Mouse (Mus musculus) G1E (cell line): ENCODE results near the gene Slc25a30. TPM values are rescaled to one million over a fixed set of nuclear protein-coding genes. Genes with fewer than 3 reads are reported as not detected.

Source experiments
- ATAC-seq: 2 replicates; pipeline ENCODE4 v1.8.0; 2016; ENCODE audit warnings: mild to moderate bottlenecking; ENCODE audit not compliant: insufficient number of reproducible peaks, poor library complexity, low FRiP score, severe bottlenecking; ENCODE audit errors: extremely low read depth
- DNase-seq: peaks from one replicate; pipeline ENCODE4 v3.0.0; 2012; ENCODE audit warnings: low spot score
- H3K27me3 ChIP-seq: 2 replicates; pipeline ENCODE4 v1.6.1; 2012; ENCODE audit warnings: mild to moderate bottlenecking, low read length, inconsistent platforms; ENCODE audit not compliant: insufficient read depth
- H3K36me3 ChIP-seq: replicated peaks from 2 replicates; pipeline ENCODE3; 2012; ENCODE audit warnings: mild to moderate bottlenecking, inconsistent platforms
- H3K4me1 ChIP-seq: 2 replicates; pipeline ENCODE4 v1.6.1; 2012; ENCODE audit warnings: low read depth, low read length, inconsistent platforms, mixed read lengths; ENCODE audit not compliant: insufficient read depth
- H3K4me3 ChIP-seq: 2 replicates; pipeline ENCODE4 v1.5.1; 2012; ENCODE audit warnings: low read depth, mild to moderate bottlenecking, inconsistent platforms, low read length, moderate library complexity, mixed read lengths
- H3K9me3 ChIP-seq: replicated peaks from 2 replicates; pipeline ENCODE4 v1.6.1; 2012; ENCODE audit warnings: inconsistent platforms
- CTCF ChIP-seq: IDR thresholded peaks from 2 replicates; pipeline ENCODE4 v1.5.1; 2012; ENCODE audit warnings: low read depth, low read length, inconsistent platforms, mixed read lengths
- GATA1 ChIP-seq: IDR thresholded peaks from 2 replicates; pipeline ENCODE4 v1.6.1; 2012; ENCODE audit warnings: borderline replicate concordance, low read length, inconsistent platforms, mixed read lengths
- GATA2 ChIP-seq: IDR thresholded peaks from 2 replicates; pipeline ENCODE4 v1.6.1; 2012; ENCODE audit warnings: low read depth, low read length, inconsistent platforms, borderline replicate concordance
- POLR2AphosphoS5 ChIP-seq: IDR thresholded peaks from 2 replicates; pipeline ENCODE4 v1.6.1; 2012; ENCODE audit warnings: low read depth, low read length, inconsistent platforms; ENCODE audit not compliant: insufficient replicate concordance
- TAL1 ChIP-seq: conservative IDR thresholded peaks from 2 replicates; pipeline ENCODE4 v1.6.1; 2012; ENCODE audit warnings: low read depth, low read length, inconsistent platforms, mixed read lengths
- polyA plus RNA-seq: library from polyadenylated mRNA; stranded (reverse); fragments of >175 nt; gene quantifications from 2 replicates; pipeline ENCODE4 v1.2.3, GENCODE M21; 2012
- total RNA-seq, 2 experiments: library from RNA; stranded (forward) in 1 of 2; stranded (reverse) in 1 of 2; fragments of 200-1000 nt in 1 of 2; fragments of >200 nt in 1 of 2; fragmentation: Nextera tagmentation in 1 of 2; gene quantifications; 2 replicates each; pipeline ENCODE4 v1.2.3; 2014 to 2017

The Slc25a30 gene
- total and polyA plus RNA-seq, 3 experiments = 20.5 to 54.7 (median 33.9) TPM

- no peak for ATAC-seq
- DNase-seq = no peak
- Histone ChIP-seq H3K4me1 (no peaks in the 10 kb centered on the region), H3K4me3 (no peak overlapping the region), H3K9me3 (no peaks in the 10 kb centered on the region), H3K27me3 (no peaks in the 10 kb centered on the region), H3K36me3 (peaks cover 94% of the 10 kb centered on the region)
- TF ChIP-seq GATA1 = no peak
- no peak for TF ChIP-seq POLR2AphosphoS5
- TF ChIP-seq TAL1 = no peak
- no peak for TF ChIP-seq CTCF
- no peak for TF ChIP-seq GATA2
Measured at GRCm38 (mm10) chr14:75713661-75714060, 73.2 kb downstream of the Slc25a30 start.

- Histone ChIP-seq H3K36me3 (peaks cover 94% of the 10 kb centered on the region), H3K9me3 (no peaks in the 10 kb centered on the region), H3K4me1 (no peaks in the 10 kb centered on the region), H3K4me3 (no peak overlapping the region), H3K27me3 (no peaks in the 10 kb centered on the region)
- TF ChIP-seq GATA1 (no peak), GATA2 (no peak), TAL1 (no peak), CTCF (no peak), POLR2AphosphoS5 (no peak)
- ATAC-seq (no peak), DNase-seq (no peak)
Measured at GRCm38 (mm10) chr14:75712687-75713086, 74.2 kb downstream of the Slc25a30 start.

- no peak for DNase-seq
- H3K36me3 ChIP-seq = peaks cover 93% of the 10 kb centered on the region
- H3K4me3 ChIP-seq = no peak overlapping the region
- H3K4me1 ChIP-seq = no peaks in the 10 kb centered on the region
- ATAC-seq = no peak
- TF ChIP-seq POLR2AphosphoS5 (no peak), CTCF (no peak), GATA1 (no peak), TAL1 (no peak), GATA2 (no peak)
- H3K27me3 ChIP-seq = no peaks in the 10 kb centered on the region
- no peaks in the 10 kb centered on the region for H3K9me3 ChIP-seq
Measured at GRCm38 (mm10) chr14:75711731-75712130, 75.1 kb downstream of the Slc25a30 start.

Other genes with a start within 250 kb of the Slc25a30 start
- gene Spert, start 193.9 kb downstream of the Slc25a30 start, total RNA-seq (2014; fragmentation: Nextera tagmentation) = not detected in 2 replicates
- 0.06 and 0.66 TPM in 2 replicates for gene Spert, start 193.9 kb downstream of the Slc25a30 start, total RNA-seq (2017)
- not detected in 2 replicates for gene Spert, start 193.9 kb downstream of the Slc25a30 start, polyA plus RNA-seq
- not detected in 2 replicates for gene Erich6b, start 144.8 kb downstream of the Slc25a30 start, total RNA-seq (2014; fragmentation: Nextera tagmentation)
- gene Erich6b, start 144.8 kb downstream of the Slc25a30 start, total RNA-seq (2017) = 0.17 TPM in 1 of 2 replicates, not detected in the other
- not detected in 2 replicates for gene Erich6b, start 144.8 kb downstream of the Slc25a30 start, polyA plus RNA-seq
- 34.8 and 36.5 TPM in 2 replicates for gene Cog3, start 32.5 kb downstream of the Slc25a30 start, total RNA-seq (2014; fragmentation: Nextera tagmentation)
- gene Cog3, start 32.5 kb downstream of the Slc25a30 start, total RNA-seq (2017) = 34.1 and 34.8 TPM in 2 replicates
- gene Cog3, start 32.5 kb downstream of the Slc25a30 start, polyA plus RNA-seq = 5.0 and 6.2 TPM in 2 replicates
- 2,208 and 2,341 TPM in 2 replicates for gene Tpt1, start 58.1 kb upstream of the Slc25a30 start, total RNA-seq (2014; fragmentation: Nextera tagmentation)
- gene Tpt1, start 58.1 kb upstream of the Slc25a30 start, total RNA-seq (2017) = 819 and 896 TPM in 2 replicates
- 1,947 and 1,988 TPM in 2 replicates for gene Tpt1, start 58.1 kb upstream of the Slc25a30 start, polyA plus RNA-seq
- gene Kctd4, start 168.0 kb upstream of the Slc25a30 start, total RNA-seq (2014; fragmentation: Nextera tagmentation) = not detected in 2 replicates
- gene Kctd4, start 168.0 kb upstream of the Slc25a30 start, total RNA-seq (2017) = 0.06 and 0.11 TPM in 2 replicates
- not detected in 2 replicates for gene Kctd4, start 168.0 kb upstream of the Slc25a30 start, polyA plus RNA-seq
- 32.7 and 33.3 TPM in 2 replicates for gene Gtf2f2, start 223.8 kb upstream of the Slc25a30 start, total RNA-seq (2014; fragmentation: Nextera tagmentation)
- 49.5 and 53.3 TPM in 2 replicates for gene Gtf2f2, start 223.8 kb upstream of the Slc25a30 start, total RNA-seq (2017)
- 9.1 TPM in 2 replicates for gene Gtf2f2, start 223.8 kb upstream of the Slc25a30 start, polyA plus RNA-seq